Mouse (Mus musculus) testis, adult 2 months (tissue): Measurements from ENCODE around the gene Ntng2.

Experiments used
- CTCF ChIP-seq: fragments of 200-500 bp; IDR thresholded peaks from 2 replicates; pipeline ENCODE4 v1.5.1; 2012; ENCODE audit warnings: low read depth, mild to moderate bottlenecking, inconsistent platforms, low read length, moderate library complexity; ENCODE audit not compliant: control insufficient read depth, insufficient read depth, insufficient replicate concordance
- POLR2A ChIP-seq: fragments of 200-500 bp; IDR thresholded peaks from 2 replicates; pipeline ENCODE4 v1.6.1; 2012; ENCODE audit warnings: low read depth, mild to moderate bottlenecking, inconsistent platforms, low read length, moderate library complexity; ENCODE audit not compliant: control insufficient read depth

DNA sequence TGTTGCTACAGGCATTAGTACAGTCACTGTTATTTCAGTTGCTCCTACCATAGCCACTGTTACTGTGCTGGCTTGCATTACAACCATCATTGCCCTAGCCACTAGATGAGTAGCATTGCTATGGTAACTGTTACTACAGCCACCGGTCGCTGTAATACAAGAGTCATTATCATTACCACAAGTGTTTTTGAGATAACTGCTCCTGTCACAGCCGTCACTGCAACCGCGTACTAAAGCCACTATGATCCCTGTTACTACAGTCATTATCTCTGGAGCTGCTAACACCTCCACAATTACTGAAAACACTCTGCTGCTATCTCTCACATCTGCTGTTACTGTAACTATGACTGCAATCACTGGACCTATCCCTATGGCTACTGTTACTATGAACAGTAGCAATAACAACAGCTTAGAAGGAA is 24.9 kb upstream of the Ntng2 start:
- no peak for TF ChIP-seq CTCF
- TF ChIP-seq POLR2A: no peak
